Mouse (Mus musculus) layer of hippocampus, adult 6 months (tissue): ENCODE measurements around the gene 1500015O10Rik. TPM values are rescaled to one million over a fixed set of nuclear protein-coding genes. Genes with fewer than 3 reads are reported as not detected.

ENCODE experiments used
- long read RNA-seq, 2 experiments: library from polyadenylated mRNA; unstranded; transcript quantifications; one replicate each; pipeline ENCODE4 v2.0.0; 2019 to 2020
- polyA plus RNA-seq: library from polyadenylated mRNA; unstranded; fragments of <200 nt; fragmentation: Nextera tagmentation; gene quantifications from 2 replicates; pipeline ENCODE4 v1.2.3, GENCODE M21; 2021

Gene 1500015O10Rik
- polyA plus RNA-seq, result 16.3 and 228 TPM in 2 replicates
- long read RNA-seq, experiment 1, transcript 1500015O10Rik-201 (4 exons, 902 nt), result major isoform, 11 of 11 reads
- long read RNA-seq, experiment 1, partial matches to known transcripts, result 0 of 11 reads
- long read RNA-seq, experiment 1, other reads (novel, unspliced or antisense), result 0 of 11 reads
- long read RNA-seq, experiment 2, result 0 reads

GRCm38 (mm10) chr1:43730491-43730924 lies at the start of gene 1500015O10Rik:
TSS of gene 1500015O10Rik (plus strand) at chr1:43730602.

Other genes starting within 250 kb of the 1500015O10Rik start
- gene Uxs1, start 97.2 kb downstream of the 1500015O10Rik start, polyA plus RNA-seq, result 18.8 and 26.0 TPM in 2 replicates
- gene Tpp2, start 203.0 kb downstream of the 1500015O10Rik start, polyA plus RNA-seq, result 25.8 and 27.6 TPM in 2 replicates